Mouse (Mus musculus) lung, embryonic 14.5 days (tissue): Measurements from ENCODE around the gene Npas3. TPM values are rescaled to one million over a fixed set of nuclear protein-coding genes. Genes with fewer than 3 reads are reported as not detected.

ENCODE experiments used
- ATAC-seq: fragments of 200-750 bp; cut with Nextera tagmentation; 2 replicates; pipeline ENCODE4 v1.8.0; 2017; ENCODE audit warnings: mild to moderate bottlenecking, moderate TSS enrichment, moderate library complexity; ENCODE audit not compliant: insufficient read depth
- DNase-seq: peaks from one replicate; pipeline ENCODE4 v3.0.0-alpha.2; 2015
- H3K27ac ChIP-seq: fragments of 300-500 bp; sonication (generic); 2 replicates; pipeline ENCODE4 v1.5.1; 2014; ENCODE audit warnings: low read depth, mild to moderate bottlenecking, moderate library complexity
- H3K27me3 ChIP-seq: fragments of 300-500 bp; sonication (generic); 2 replicates; pipeline ENCODE4 v1.6.1; 2014; ENCODE audit warnings: low read length, control low read depth; ENCODE audit not compliant: insufficient read depth
- H3K36me3 ChIP-seq: fragments of 300-500 bp; sonication (generic); 2 replicates; pipeline ENCODE4 v1.6.1; 2014; ENCODE audit warnings: control low read depth; ENCODE audit not compliant: insufficient read depth
- H3K4me1 ChIP-seq: fragments of 300-500 bp; sonication (generic); 2 replicates; pipeline ENCODE4 v1.6.1; 2014; ENCODE audit warnings: antibody characterized with exemption, control low read depth; ENCODE audit not compliant: insufficient read depth
- H3K4me2 ChIP-seq: fragments of 300-500 bp; sonication (generic); 2 replicates; pipeline ENCODE4 v1.6.1; 2014; ENCODE audit warnings: mild to moderate bottlenecking
- H3K4me3 ChIP-seq: fragments of 300-500 bp; sonication (generic); 2 replicates; pipeline ENCODE4 v1.5.1; 2014; ENCODE audit warnings: low read depth, low read length
- H3K9ac ChIP-seq: fragments of 300-500 bp; sonication (generic); 2 replicates; pipeline ENCODE4 v1.6.1; 2014
- H3K9me3 ChIP-seq: fragments of 300-500 bp; sonication (generic); 2 replicates; pipeline ENCODE4 v1.6.1; 2016; ENCODE audit warnings: low read depth, low read length, control low read depth
- CTCF ChIP-seq: IDR thresholded peaks from 2 replicates; pipeline ENCODE4 v1.5.1; 2016; ENCODE audit warnings: antibody characterized with exemption, low read depth
- WGBS: fragments of 180-500 bp; shearing (Covaris S2); extraction: QIAGEN DNeasy Blood & Tissue Kit; methylation state at CpG from one replicate; pipeline ENCODE4 v1.1.7; 2014; 5-methylcytosine and 5-hydroxymethylcytosine counted together
- polyA plus RNA-seq: library from polyadenylated mRNA; unstranded; fragments of >200 nt; fragmentation: Nextera tagmentation; extraction: Ambion mirVana; gene quantifications from 2 replicates; pipeline ENCODE4 v1.2.1, GENCODE M21; 2014

Npas3 gene
- polyA plus RNA-seq, 1 experiment from 2014 or later, result 0.62 TPM

- WGBS, result 81% methylated on average over 4 of the region's 4 CpGs
- TF ChIP-seq CTCF, result no peak
- H3K9me3 ChIP-seq, result no peaks in the 10 kb centered on the region
Observed at GRCm38 (mm10) chr12:53692471-53692870, 444.0 kb downstream of the Npas3 start.

GRCm38 (mm10) chr12:53694346-53694745 lies 445.9 kb downstream of the Npas3 start:
- no peak for TF ChIP-seq CTCF
- H3K4me1 ChIP-seq, result no peaks in the 10 kb centered on the region
- H3K27ac ChIP-seq, result no peak overlapping the region
- 71% methylated on average over 4 of the region's 4 CpGs for WGBS
- no peaks in the 10 kb centered on the region for H3K36me3 ChIP-seq
- H3K4me2 ChIP-seq, result no peak overlapping the region
- no peak overlapping the region for H3K4me3 ChIP-seq
- DNase-seq, result no peak
- H3K27me3 ChIP-seq, result no peaks in the 10 kb centered on the region
- no peak overlapping the region for H3K9ac ChIP-seq
- no peak for ATAC-seq
- H3K9me3 ChIP-seq, result no peaks in the 10 kb centered on the region

More at GRCm38 (mm10) chr12:53692471-53692870, 444.0 kb downstream of the Npas3 start:
- Histone ChIP-seq H3K4me2 (no peak overlapping the region), H3K4me1 (no peaks in the 10 kb centered on the region), H3K27ac (no peak overlapping the region), H3K36me3 (no peaks in the 10 kb centered on the region), H3K27me3 (no peaks in the 10 kb centered on the region), H3K9ac (no peak overlapping the region), H3K4me3 (no peak overlapping the region)
- no peak for DNase-seq
- no peak for ATAC-seq

GRCm38 (mm10) chr12:53695324-53695723 lies 446.8 kb downstream of the Npas3 start:
- no peak for TF ChIP-seq CTCF

GRCm38 (mm10) chr12:53697645-53698044 lies 449.2 kb downstream of the Npas3 start:
- TF ChIP-seq CTCF, result no peak
- H3K36me3 ChIP-seq, result no peaks in the 10 kb centered on the region
- H3K4me2 ChIP-seq, result no peak overlapping the region
- no peak for DNase-seq
- no peak overlapping the region for H3K4me3 ChIP-seq
- no peak overlapping the region for H3K9ac ChIP-seq
- H3K4me1 ChIP-seq, result no peaks in the 10 kb centered on the region
- H3K27me3 ChIP-seq, result no peaks in the 10 kb centered on the region
- H3K9me3 ChIP-seq, result no peaks in the 10 kb centered on the region
- H3K27ac ChIP-seq, result no peak overlapping the region
- WGBS, result 80% methylated on average over 7 of the region's 7 CpGs
- ATAC-seq, result no peak

More at GRCm38 (mm10) chr12:53695324-53695723, 446.8 kb downstream of the Npas3 start:
- Histone ChIP-seq H3K9ac (no peak overlapping the region), H3K9me3 (no peaks in the 10 kb centered on the region), H3K4me3 (no peak overlapping the region), H3K4me1 (no peaks in the 10 kb centered on the region), H3K27ac (no peak overlapping the region), H3K36me3 (no peaks in the 10 kb centered on the region), H3K4me2 (no peak overlapping the region), H3K27me3 (no peaks in the 10 kb centered on the region)
- no peak for ATAC-seq
- DNase-seq, result no peak
- 90% methylated on average over 3 of the region's 3 CpGs for WGBS

GRCm38 (mm10) chr12:53698483-53699227 lies 450.2 kb downstream of the Npas3 start:
- Histone ChIP-seq H3K9me3 (no peaks in the 10 kb centered on the region), H3K9ac (no peak overlapping the region), H3K4me2 (no peak overlapping the region), H3K4me3 (no peak overlapping the region), H3K4me1 (no peaks in the 10 kb centered on the region), H3K36me3 (no peaks in the 10 kb centered on the region), H3K27ac (no peak overlapping the region), H3K27me3 (no peaks in the 10 kb centered on the region)
- TF ChIP-seq CTCF, result no peak
- no peak for ATAC-seq
- WGBS, result 66% methylated on average over 9 of the region's 9 CpGs
- DNase-seq, result no peak

- TF ChIP-seq CTCF, result peak; percentile 38
- DNase-seq (peak; percentile 30), ATAC-seq (no peak)
- no peak overlapping the region for H3K27ac ChIP-seq
- H3K9me3 ChIP-seq, result no peaks in the 10 kb centered on the region
- no peak overlapping the region for H3K4me2 ChIP-seq
- H3K4me1 ChIP-seq, result no peaks in the 10 kb centered on the region
- WGBS, result 59% methylated on average over 6 of the region's 6 CpGs
- H3K36me3 ChIP-seq, result no peaks in the 10 kb centered on the region
- no peak overlapping the region for H3K9ac ChIP-seq
- peaks cover 17% of the 10 kb centered on the region for H3K27me3 ChIP-seq
- H3K4me3 ChIP-seq, result no peak overlapping the region
Observed at GRCm38 (mm10) chr12:53719896-53720295, 471.4 kb downstream of the Npas3 start.

- Histone ChIP-seq H3K27me3 (peaks cover 24% of the 10 kb centered on the region), H3K9ac (no peak overlapping the region), H3K27ac (no peak overlapping the region), H3K4me2 (peak overlapping the region; percentile 13; the same call in 1 of the 2 replicates), H3K4me3 (no peak overlapping the region), H3K9me3 (no peaks in the 10 kb centered on the region), H3K4me1 (no peaks in the 10 kb centered on the region), H3K36me3 (no peaks in the 10 kb centered on the region)
- 55% methylated on average over 7 of the region's 7 CpGs for WGBS
- ATAC-seq (no peak), DNase-seq (peak; percentile 11)
- TF ChIP-seq CTCF, result no peak
Observed at GRCm38 (mm10) chr12:53722156-53722555, 473.7 kb downstream of the Npas3 start.
